Mouse (Mus musculus): ENCODE data around the gene Zfp128. TPM values are rescaled to one million over a fixed set of nuclear protein-coding genes. Genes with fewer than 3 reads are reported as not detected.
A peak's percentile ranks its signal among the peaks of the same experiment; 100 is the strongest.

Gene Zfp128
- total and polyA plus RNA-seq, 2 experiments from 2014 or later = 1.9 to 10.7 TPM

DNA sequence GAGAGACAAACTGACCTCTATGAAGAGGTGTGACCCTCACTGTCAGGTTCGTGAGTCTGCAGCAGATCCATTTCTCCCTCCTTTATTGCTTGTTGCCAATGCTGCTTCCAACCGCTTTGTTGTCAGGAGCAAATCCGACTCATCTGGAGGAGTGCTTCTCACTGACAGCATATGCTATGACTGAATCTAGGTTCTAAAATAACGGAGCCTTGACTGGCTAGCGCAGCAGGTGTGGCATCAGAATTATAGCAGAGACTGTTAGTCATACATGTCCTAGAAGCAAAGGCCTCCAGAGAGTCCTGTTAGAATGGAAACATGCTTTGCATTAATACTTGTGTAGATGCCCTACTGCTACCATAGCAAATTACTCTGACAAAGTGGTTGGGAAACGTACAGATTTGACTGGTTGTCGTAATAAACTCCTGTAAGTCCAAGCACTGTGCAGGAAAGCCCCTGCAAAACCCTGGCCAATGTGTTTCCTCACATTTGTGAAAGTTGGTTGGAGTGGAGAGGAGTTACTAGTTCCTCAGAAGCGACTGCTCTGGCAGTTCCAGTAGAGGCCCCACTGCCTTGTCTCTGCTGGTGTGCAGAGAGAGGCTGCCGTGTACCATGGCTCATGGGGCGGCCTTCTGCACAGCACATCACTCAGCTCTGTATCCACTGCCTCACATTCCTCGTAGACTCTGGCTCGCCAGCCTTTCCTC is 5.7 kb downstream of the Zfp128 start:
- Histone ChIP-seq H3K4me3 (ENCODE audit: low read length) (no peak overlapping the region), H3K4me2 (ENCODE audit: low read depth, low read length) (no peak overlapping the region), H3K27me3 (ENCODE audit: insufficient read depth, low read length) (no peaks in the 10 kb centered on the region), H3K9ac (replicated peaks; ENCODE audit: low read length) (no peak overlapping the region), H3K27ac (no peak overlapping the region), H3K4me1 (ENCODE audit: insufficient read depth, low read length) (no peaks in the 10 kb centered on the region), H3K9me3 (ENCODE audit: low read length) (no peaks in the 10 kb centered on the region), H3K36me3 (ENCODE audit: insufficient read depth, low read length) (peaks cover 51% of the 10 kb centered on the region)
- 91% methylated on average over 12 of the region's 12 CpGs for WGBS
- ATAC-seq = no peak
- no peak for DNase-seq (ENCODE audit: low spot score)
- TF ChIP-seq CTCF (IDR thresholded peaks at IDR 0.05; ENCODE audit: low read depth) = no peak

GRCm38 (mm10) chr7:12887585-12887984 is 6.6 kb downstream of the Zfp128 start:
- Histone ChIP-seq H3K27ac (no peak overlapping the region), H3K4me1 (ENCODE audit: insufficient read depth, low read length) (no peaks in the 10 kb centered on the region), H3K4me3 (ENCODE audit: low read length) (no peak overlapping the region), H3K9ac (replicated peaks; ENCODE audit: low read length) (no peak overlapping the region), H3K4me2 (ENCODE audit: low read depth, low read length) (no peak overlapping the region), H3K27me3 (ENCODE audit: insufficient read depth, low read length) (no peaks in the 10 kb centered on the region), H3K36me3 (ENCODE audit: insufficient read depth, low read length) (peaks cover 57% of the 10 kb centered on the region), H3K9me3 (ENCODE audit: low read length) (no peaks in the 10 kb centered on the region)
- DNase-seq (ENCODE audit: low spot score) (no peak), ATAC-seq (no peak)
- TF ChIP-seq CTCF (IDR thresholded peaks at IDR 0.05; ENCODE audit: low read depth) = no peak
- 95% methylated on average over 5 of the region's 5 CpGs for WGBS

- DNase-seq (ENCODE audit: low spot score) = no peak
- H3K9me3 ChIP-seq (ENCODE audit: low read length) = no peaks in the 10 kb centered on the region
Measured at GRCm38 (mm10) chr7:12890928-12891327, 10.0 kb downstream of the Zfp128 start.

GRCm38 (mm10) chr7:12891334-12891733 is 10.4 kb downstream of the Zfp128 start:
- Histone ChIP-seq H3K36me3 (ENCODE audit: insufficient read depth, low read length) (peaks cover 46% of the 10 kb centered on the region), H3K9ac (replicated peaks; ENCODE audit: low read length) (no peak overlapping the region), H3K9me3 (ENCODE audit: low read length) (no peaks in the 10 kb centered on the region), H3K4me1 (ENCODE audit: insufficient read depth, low read length) (no peaks in the 10 kb centered on the region), H3K27ac (no peak overlapping the region), H3K4me3 (ENCODE audit: low read length) (no peak overlapping the region), H3K4me2 (ENCODE audit: low read depth, low read length) (no peak overlapping the region), H3K27me3 (ENCODE audit: insufficient read depth, low read length) (no peaks in the 10 kb centered on the region)
- TF ChIP-seq CTCF (IDR thresholded peaks at IDR 0.05; ENCODE audit: low read depth) = no peak
- DNase-seq (ENCODE audit: low spot score) = no peak
- WGBS = 89% methylated on average over 1 of the region's 1 CpGs
- no peak for ATAC-seq

More at GRCm38 (mm10) chr7:12890928-12891327, 10.0 kb downstream of the Zfp128 start:
- TF ChIP-seq CTCF (IDR thresholded peaks at IDR 0.05; ENCODE audit: low read depth) = no peak
- Histone ChIP-seq H3K4me1 (ENCODE audit: insufficient read depth, low read length) (no peaks in the 10 kb centered on the region), H3K9ac (replicated peaks; ENCODE audit: low read length) (no peak overlapping the region), H3K4me2 (ENCODE audit: low read depth, low read length) (no peak overlapping the region), H3K4me3 (ENCODE audit: low read length) (no peak overlapping the region), H3K27me3 (ENCODE audit: insufficient read depth, low read length) (no peaks in the 10 kb centered on the region), H3K27ac (no peak overlapping the region), H3K36me3 (ENCODE audit: insufficient read depth, low read length) (peaks cover 50% of the 10 kb centered on the region)
- 93% methylated on average over 14 of the region's 14 CpGs for WGBS
- ATAC-seq = no peak

GRCm38 (mm10) chr7:12897655-12898410 is 16.9 kb downstream of the Zfp128 start, which contains the start of gene Zscan22:
TSS of gene Zscan22 (plus strand) at chr7:12897815.
- 6% methylated on average over 36 of the region's 36 CpGs for WGBS

DNA sequence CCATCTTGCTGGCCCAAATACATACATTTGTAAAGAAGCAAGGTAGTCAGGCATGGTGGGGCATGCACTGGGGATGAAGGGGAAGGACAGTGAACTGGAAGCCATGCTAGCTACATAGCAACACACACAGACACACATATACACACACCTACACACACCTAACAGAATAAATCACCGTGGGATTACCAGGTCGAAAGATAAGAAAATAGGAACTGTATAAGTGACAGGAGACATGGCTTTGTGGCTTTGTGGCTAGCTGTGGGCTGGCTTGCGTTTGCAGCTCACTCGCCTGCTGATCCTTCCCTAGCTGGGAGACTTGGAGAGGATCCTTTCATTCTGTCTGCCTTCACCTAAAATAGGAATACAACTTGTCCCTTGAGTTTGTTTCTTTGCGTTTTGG is 20.5 kb downstream of the Zfp128 start:
- no peak for TF ChIP-seq CTCF (IDR thresholded peaks at IDR 0.05; ENCODE audit: low read depth)
- WGBS = 92% methylated on average over 5 of the region's 5 CpGs
- Histone ChIP-seq H3K9me3 (ENCODE audit: low read length) (no peaks in the 10 kb centered on the region), H3K4me3 (ENCODE audit: low read length) (no peak overlapping the region), H3K27ac (no peak overlapping the region), H3K9ac (replicated peaks; ENCODE audit: low read length) (no peak overlapping the region), H3K4me2 (ENCODE audit: low read depth, low read length) (no peak overlapping the region), H3K36me3 (ENCODE audit: insufficient read depth, low read length) (peaks cover 16% of the 10 kb centered on the region), H3K4me1 (ENCODE audit: insufficient read depth, low read length) (no peaks in the 10 kb centered on the region), H3K27me3 (ENCODE audit: insufficient read depth, low read length) (no peaks in the 10 kb centered on the region)
- DNase-seq (ENCODE audit: low spot score) (no peak), ATAC-seq (no peak)

More at GRCm38 (mm10) chr7:12897655-12898410, 16.9 kb downstream of the Zfp128 start, which contains the start of gene Zscan22:
- peak; percentile 97 for DNase-seq (ENCODE audit: low spot score)
- Histone ChIP-seq H3K36me3 (ENCODE audit: insufficient read depth, low read length) (no peaks in the 10 kb centered on the region), H3K4me2 (ENCODE audit: low read depth, low read length) (peak within 1 kb of the TSS; percentile 46), H3K4me3 (ENCODE audit: low read length) (peak within 1 kb of the TSS; percentile 51), H3K27me3 (ENCODE audit: insufficient read depth, low read length) (no peaks in the 10 kb centered on the region), H3K4me1 (ENCODE audit: insufficient read depth, low read length) (no peaks in the 10 kb centered on the region), H3K9me3 (ENCODE audit: low read length) (no peaks in the 10 kb centered on the region), H3K27ac (no peak within 1 kb of the TSS), H3K9ac (replicated peaks; ENCODE audit: low read length) (peak within 1 kb of the TSS; percentile 48)
- TF ChIP-seq CTCF (IDR thresholded peaks at IDR 0.05; ENCODE audit: low read depth) = peak; percentile 17; the same call in 1 of the 2 replicates
- ATAC-seq = peak; percentile 99
